Mouse (Mus musculus): ENCODE data around the gene Camsap3. TPM values are rescaled to one million over a fixed set of nuclear protein-coding genes. Genes with fewer than 3 reads are reported as not detected.

Gene Camsap3
- polyA plus RNA-seq, 1 experiment from 2014 or later: 49.7 TPM

Other genes with a start within 250 kb of the Camsap3 start
- not detected in 2 replicates for gene A430078G23Rik, start 233.9 kb upstream of the Camsap3 start, polyA plus RNA-seq (2014; fragmentation: Nextera tagmentation; extraction: Ambion mirVana)
- 12.6 TPM in 2 replicates for gene Arhgef18, start 194.3 kb upstream of the Camsap3 start, polyA plus RNA-seq (2014; fragmentation: Nextera tagmentation; extraction: Ambion mirVana)
- 2.3 and 3.2 TPM in 2 replicates for gene Pex11g, start 119.6 kb upstream of the Camsap3 start, polyA plus RNA-seq (2014; fragmentation: Nextera tagmentation; extraction: Ambion mirVana)
- 0.35 and 0.39 TPM in 2 replicates for gene Tex45, start 116.4 kb upstream of the Camsap3 start, polyA plus RNA-seq (2014; fragmentation: Nextera tagmentation; extraction: Ambion mirVana)
- 34.5 and 41.2 TPM in 2 replicates for gene Zfp358, start 94.2 kb upstream of the Camsap3 start, polyA plus RNA-seq (2014; fragmentation: Nextera tagmentation; extraction: Ambion mirVana)
- 70.0 and 86.0 TPM in 2 replicates for gene Mcoln1, start 86.8 kb upstream of the Camsap3 start, polyA plus RNA-seq (2014; fragmentation: Nextera tagmentation; extraction: Ambion mirVana)
- gene Pnpla6, start 71.9 kb upstream of the Camsap3 start, polyA plus RNA-seq (2014; fragmentation: Nextera tagmentation; extraction: Ambion mirVana): 32.7 and 36.5 TPM in 2 replicates
- 0.72 TPM in 1 of 2 replicates, not detected in the other for gene C330021F23Rik, start 19.3 kb upstream of the Camsap3 start, polyA plus RNA-seq (2014; fragmentation: Nextera tagmentation; extraction: Ambion mirVana)
- gene Xab2, start 34.0 kb downstream of the Camsap3 start, polyA plus RNA-seq (2014; fragmentation: Nextera tagmentation; extraction: Ambion mirVana): 42.9 and 49.1 TPM in 2 replicates
- gene Pet100, start 34.3 kb downstream of the Camsap3 start, polyA plus RNA-seq (2014; fragmentation: Nextera tagmentation; extraction: Ambion mirVana): 75.4 and 92.8 TPM in 2 replicates
- gene Pcp2, start 38.3 kb downstream of the Camsap3 start, polyA plus RNA-seq (2014; fragmentation: Nextera tagmentation; extraction: Ambion mirVana): 1.0 and 6.3 TPM in 2 replicates
- gene Stxbp2, start 43.7 kb downstream of the Camsap3 start, polyA plus RNA-seq (2014; fragmentation: Nextera tagmentation; extraction: Ambion mirVana): 23.3 and 32.3 TPM in 2 replicates
- gene Retn, start 68.5 kb downstream of the Camsap3 start, polyA plus RNA-seq (2014; fragmentation: Nextera tagmentation; extraction: Ambion mirVana): 0.25 and 0.39 TPM in 2 replicates
- gene Mcemp1, start 78.5 kb downstream of the Camsap3 start, polyA plus RNA-seq (2014; fragmentation: Nextera tagmentation; extraction: Ambion mirVana): 0.13 TPM in 2 replicates
- 14.9 and 23.1 TPM in 2 replicates for gene Fcor, start 85.1 kb downstream of the Camsap3 start, polyA plus RNA-seq (2014; fragmentation: Nextera tagmentation; extraction: Ambion mirVana)
- gene Trappc5, start 89.0 kb downstream of the Camsap3 start, polyA plus RNA-seq (2014; fragmentation: Nextera tagmentation; extraction: Ambion mirVana): 47.7 and 51.2 TPM in 2 replicates
- 0.33 and 0.37 TPM in 2 replicates for gene Fcer2a, start 106.9 kb downstream of the Camsap3 start, polyA plus RNA-seq (2014; fragmentation: Nextera tagmentation; extraction: Ambion mirVana)
- gene Clec4g, start 133.4 kb downstream of the Camsap3 start, polyA plus RNA-seq (2014; fragmentation: Nextera tagmentation; extraction: Ambion mirVana): not detected in 2 replicates
- 0.17 TPM in 1 of 2 replicates, not detected in the other for gene Cd209a, start 161.7 kb downstream of the Camsap3 start, polyA plus RNA-seq (2014; fragmentation: Nextera tagmentation; extraction: Ambion mirVana)